Mouse (Mus musculus): ENCODE results near the gene Gnat3. TPM values are rescaled to one million over a fixed set of nuclear protein-coding genes. Genes with fewer than 3 reads are reported as not detected.

Gnat3 gene
- polyA plus RNA-seq, 1 experiment from 2014 or later: not detected

DNA sequence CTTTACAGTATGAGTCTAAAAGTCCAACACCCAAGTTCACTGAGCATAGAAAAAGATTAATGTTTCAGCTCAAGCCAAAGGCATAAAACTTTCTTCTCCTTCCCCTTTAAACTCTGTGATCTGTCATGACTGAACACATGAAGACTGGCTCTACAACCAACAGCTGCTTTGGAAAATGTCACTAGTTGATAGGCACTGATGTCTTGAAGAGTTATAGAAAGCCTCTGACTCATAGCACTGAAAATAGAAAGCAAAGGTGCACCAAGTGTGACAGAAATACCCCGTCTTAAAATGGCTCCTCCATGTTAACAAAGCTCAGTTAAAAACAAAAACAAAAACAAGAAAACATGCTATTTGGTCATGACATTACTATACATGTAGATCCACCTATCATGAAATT lies 5.9 kb upstream of the Gnat3 start:
- H3K4me1 ChIP-seq (ENCODE audit: control insufficient read depth, insufficient read depth, low read length): no peaks in the 10 kb centered on the region
- H3K9ac ChIP-seq (ENCODE audit: low read depth, low read length): no peak overlapping the region
- no peak for ATAC-seq (ENCODE audit: low read depth)
- H3K4me3 ChIP-seq (ENCODE audit: low read depth, low read length): no peak overlapping the region
- 73% methylated on average over 1 of the region's 1 CpGs for WGBS
- no peaks in the 10 kb centered on the region for H3K9me3 ChIP-seq (ENCODE audit: control insufficient read depth, low read length)
- no peak overlapping the region for H3K4me2 ChIP-seq (ENCODE audit: low read depth, low read length)
- no peak for DNase-seq (ENCODE audit: low spot score)
- no peaks in the 10 kb centered on the region for H3K27me3 ChIP-seq (replicated peaks; ENCODE audit: control insufficient read depth, insufficient read depth, low read length)
- H3K27ac ChIP-seq (replicated peaks; ENCODE audit: low read depth, low read length): no peak overlapping the region
- H3K36me3 ChIP-seq (ENCODE audit: control insufficient read depth, insufficient read depth, low read length): no peaks in the 10 kb centered on the region

DNA sequence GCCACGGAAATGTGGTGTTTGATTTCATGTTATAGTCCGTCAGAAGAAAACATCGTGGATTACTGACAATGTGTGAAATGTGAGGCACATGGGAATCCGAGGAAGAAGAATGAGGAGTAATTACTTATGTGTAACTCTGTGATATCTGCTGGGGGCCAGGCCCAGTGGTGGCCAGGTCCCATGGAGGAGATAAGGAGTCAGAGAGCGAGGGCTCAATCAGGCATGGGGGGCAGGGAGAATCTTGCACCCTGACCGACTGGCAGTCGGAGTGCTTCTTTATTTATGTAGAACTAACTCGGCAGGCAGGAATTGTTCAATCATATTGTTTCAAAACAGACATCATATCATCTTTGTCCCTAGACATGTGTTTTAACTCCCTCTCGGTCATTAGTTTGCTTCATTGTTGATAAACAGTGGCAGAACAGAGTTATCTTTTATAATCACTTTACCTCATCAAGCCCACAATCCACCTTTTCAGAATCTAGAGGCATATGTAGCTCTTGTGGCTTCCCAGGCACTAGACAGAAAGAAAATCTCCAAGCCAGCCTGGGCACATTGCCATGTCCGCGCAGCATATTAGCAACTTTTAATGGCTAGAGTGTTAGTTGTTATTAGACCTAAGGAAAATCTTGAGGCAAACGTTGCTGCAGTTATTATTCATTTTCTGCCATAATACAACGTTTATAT lies 7.5 kb downstream of the Gnat3 start:
- no peak overlapping the region for H3K4me2 ChIP-seq (ENCODE audit: low read depth, low read length)
- ATAC-seq (ENCODE audit: low read depth): no peak
- H3K27me3 ChIP-seq (replicated peaks; ENCODE audit: control insufficient read depth, insufficient read depth, low read length): no peaks in the 10 kb centered on the region
- WGBS: 73% methylated on average over 13 of the region's 13 CpGs
- no peak for DNase-seq (ENCODE audit: low spot score)
- H3K4me3 ChIP-seq (ENCODE audit: low read depth, low read length): no peak overlapping the region
- no peaks in the 10 kb centered on the region for H3K36me3 ChIP-seq (ENCODE audit: control insufficient read depth, insufficient read depth, low read length)
- H3K27ac ChIP-seq (replicated peaks; ENCODE audit: low read depth, low read length): no peak overlapping the region
- H3K4me1 ChIP-seq (ENCODE audit: control insufficient read depth, insufficient read depth, low read length): no peaks in the 10 kb centered on the region
- no peaks in the 10 kb centered on the region for H3K9me3 ChIP-seq (ENCODE audit: control insufficient read depth, low read length)
- H3K9ac ChIP-seq (ENCODE audit: low read depth, low read length): no peak overlapping the region

DNA sequence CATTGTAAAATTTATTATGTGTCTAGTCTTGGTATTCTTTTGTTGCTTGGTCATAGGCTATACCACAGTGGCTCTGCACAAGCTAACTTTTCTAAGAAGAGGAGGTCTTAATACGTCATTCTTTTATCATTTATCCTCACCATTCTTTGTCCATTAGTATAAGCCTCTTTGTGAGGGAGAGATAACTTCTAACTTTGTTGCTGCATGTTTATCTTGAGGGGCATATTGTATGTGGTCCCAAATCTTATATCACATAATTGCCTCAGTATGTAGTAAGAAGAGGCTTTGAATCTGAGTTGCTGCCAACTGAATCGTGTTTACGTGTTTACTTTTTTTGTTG lies 8.0 kb downstream of the Gnat3 start:
- Histone ChIP-seq H3K4me1 (ENCODE audit: control insufficient read depth, insufficient read depth, low read length) (no peaks in the 10 kb centered on the region), H3K27me3 (replicated peaks; ENCODE audit: control insufficient read depth, insufficient read depth, low read length) (no peaks in the 10 kb centered on the region), H3K27ac (replicated peaks; ENCODE audit: low read depth, low read length) (no peak overlapping the region), H3K9ac (ENCODE audit: low read depth, low read length) (no peak overlapping the region), H3K4me2 (ENCODE audit: low read depth, low read length) (no peak overlapping the region), H3K9me3 (ENCODE audit: control insufficient read depth, low read length) (no peaks in the 10 kb centered on the region), H3K36me3 (ENCODE audit: control insufficient read depth, insufficient read depth, low read length) (no peaks in the 10 kb centered on the region), H3K4me3 (ENCODE audit: low read depth, low read length) (no peak overlapping the region)
- WGBS: 91% methylated on average over 3 of the region's 3 CpGs
- ATAC-seq (ENCODE audit: low read depth) (no peak), DNase-seq (ENCODE audit: low spot score) (no peak)

DNA sequence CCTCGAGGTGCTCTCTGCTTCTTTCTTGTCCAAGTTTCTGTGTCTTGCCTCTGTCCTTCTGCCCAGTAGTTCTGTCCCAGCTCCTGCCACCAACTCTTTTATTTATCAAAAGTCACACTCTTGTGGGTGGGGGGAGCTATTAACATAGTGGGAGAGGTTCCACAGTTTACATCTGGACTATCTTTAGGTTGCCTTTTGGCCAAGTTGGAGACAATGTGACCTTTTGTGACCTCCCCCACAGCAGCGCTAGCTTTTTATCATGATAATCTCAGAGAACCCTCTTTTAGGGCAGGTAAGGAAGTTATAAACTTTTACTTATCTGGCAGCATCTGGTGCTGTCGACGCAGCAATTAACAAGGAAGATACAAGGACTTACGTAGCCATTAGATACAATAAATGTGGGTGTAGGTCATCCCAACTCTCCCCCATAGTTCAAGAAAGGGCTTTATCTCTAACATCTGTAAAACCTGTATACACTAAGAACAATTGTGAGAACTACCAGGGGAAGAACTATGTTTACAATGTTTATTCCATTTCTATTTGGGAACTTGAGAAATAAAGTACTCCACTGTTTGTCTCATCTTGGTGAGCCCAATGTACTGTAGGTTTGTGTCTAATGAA lies 18.3 kb downstream of the Gnat3 start:
- Histone ChIP-seq H3K36me3 (ENCODE audit: control insufficient read depth, insufficient read depth, low read length) (no peaks in the 10 kb centered on the region), H3K9me3 (ENCODE audit: control insufficient read depth, low read length) (no peaks in the 10 kb centered on the region), H3K9ac (ENCODE audit: low read depth, low read length) (no peak overlapping the region), H3K4me1 (ENCODE audit: control insufficient read depth, insufficient read depth, low read length) (no peaks in the 10 kb centered on the region), H3K4me2 (ENCODE audit: low read depth, low read length) (no peak overlapping the region), H3K27me3 (replicated peaks; ENCODE audit: control insufficient read depth, insufficient read depth, low read length) (no peaks in the 10 kb centered on the region), H3K4me3 (ENCODE audit: low read depth, low read length) (no peak overlapping the region), H3K27ac (replicated peaks; ENCODE audit: low read depth, low read length) (no peak overlapping the region)
- DNase-seq (ENCODE audit: low spot score): no peak
- WGBS: 82% methylated on average over 5 of the region's 5 CpGs
- ATAC-seq (ENCODE audit: low read depth): no peak

DNA sequence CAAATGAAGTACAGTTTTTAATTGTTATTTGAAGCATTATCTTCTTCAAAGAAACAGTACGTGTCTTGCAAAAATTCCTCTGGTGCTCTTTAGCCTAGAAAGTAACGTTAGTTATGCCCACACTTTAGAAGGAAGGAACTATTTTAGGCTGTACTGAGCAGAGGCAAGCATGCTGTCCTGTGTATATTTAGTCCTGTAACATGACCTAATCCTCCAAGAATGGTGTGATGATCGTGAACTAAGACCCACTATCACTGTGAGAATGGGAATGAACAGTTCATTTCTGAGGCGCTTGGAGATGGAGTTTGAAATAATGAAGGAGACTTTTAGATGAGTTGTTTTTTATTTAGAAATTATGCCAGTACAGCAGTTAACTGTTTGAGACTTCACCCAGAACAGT lies 20.4 kb downstream of the Gnat3 start:
- no peaks in the 10 kb centered on the region for H3K36me3 ChIP-seq (ENCODE audit: control insufficient read depth, insufficient read depth, low read length)
- no peak overlapping the region for H3K4me2 ChIP-seq (ENCODE audit: low read depth, low read length)
- 56% methylated on average over 4 of the region's 4 CpGs for WGBS
- H3K9me3 ChIP-seq (ENCODE audit: control insufficient read depth, low read length): no peaks in the 10 kb centered on the region
- no peaks in the 10 kb centered on the region for H3K27me3 ChIP-seq (replicated peaks; ENCODE audit: control insufficient read depth, insufficient read depth, low read length)
- H3K4me1 ChIP-seq (ENCODE audit: control insufficient read depth, insufficient read depth, low read length): no peaks in the 10 kb centered on the region
- DNase-seq (ENCODE audit: low spot score): peak; percentile 38
- H3K9ac ChIP-seq (ENCODE audit: low read depth, low read length): no peak overlapping the region
- no peak overlapping the region for H3K27ac ChIP-seq (replicated peaks; ENCODE audit: low read depth, low read length)
- ATAC-seq (ENCODE audit: low read depth): peak; percentile 82; the same call in 1 of the 2 replicates
- H3K4me3 ChIP-seq (ENCODE audit: low read depth, low read length): no peak overlapping the region

DNA sequence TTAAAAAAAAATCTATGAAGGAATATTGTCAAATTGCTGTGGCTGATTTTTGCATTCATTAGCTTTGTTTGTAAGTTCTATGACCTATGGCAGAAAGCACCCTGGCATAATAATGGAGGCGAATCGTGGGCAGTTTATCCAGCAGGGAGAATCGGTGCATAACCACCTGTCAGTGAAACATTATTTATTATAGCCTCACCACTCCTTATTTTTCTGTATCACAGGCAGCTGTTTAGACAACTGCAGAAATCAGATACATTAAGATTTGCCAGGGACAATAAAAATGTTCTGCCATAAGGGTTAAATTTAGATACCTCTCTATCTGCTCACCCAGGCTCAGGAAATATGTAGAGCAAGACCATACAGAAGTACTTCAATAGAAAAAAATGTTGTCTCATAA lies 22.2 kb downstream of the Gnat3 start:
- Histone ChIP-seq H3K9me3 (ENCODE audit: control insufficient read depth, low read length) (no peaks in the 10 kb centered on the region), H3K9ac (ENCODE audit: low read depth, low read length) (no peak overlapping the region), H3K36me3 (ENCODE audit: control insufficient read depth, insufficient read depth, low read length) (no peaks in the 10 kb centered on the region), H3K27ac (replicated peaks; ENCODE audit: low read depth, low read length) (no peak overlapping the region), H3K27me3 (replicated peaks; ENCODE audit: control insufficient read depth, insufficient read depth, low read length) (no peaks in the 10 kb centered on the region), H3K4me2 (ENCODE audit: low read depth, low read length) (no peak overlapping the region), H3K4me3 (ENCODE audit: low read depth, low read length) (no peak overlapping the region), H3K4me1 (ENCODE audit: control insufficient read depth, insufficient read depth, low read length) (no peaks in the 10 kb centered on the region)
- ATAC-seq (ENCODE audit: low read depth) (no peak), DNase-seq (ENCODE audit: low spot score) (peak; percentile 11)
- 76% methylated on average over 3 of the region's 3 CpGs for WGBS

DNA sequence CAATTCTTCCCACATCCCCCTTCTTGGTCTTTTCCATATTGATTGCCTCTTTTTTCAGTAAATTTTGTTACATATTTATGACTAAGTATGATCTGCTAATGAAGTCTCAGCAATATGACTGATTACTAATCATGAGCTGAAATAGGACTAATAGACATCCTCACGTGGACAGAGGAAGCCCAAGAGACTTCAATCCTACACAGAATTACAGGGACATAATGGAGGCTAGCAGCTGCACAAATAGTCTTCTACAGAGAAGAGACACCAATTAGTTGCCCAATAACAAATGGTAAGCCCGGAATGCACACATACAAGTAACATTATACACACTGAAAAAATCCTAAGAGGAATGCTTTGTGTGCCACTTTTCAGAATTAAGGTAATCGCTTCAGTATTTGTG lies 24.3 kb downstream of the Gnat3 start:
- Histone ChIP-seq H3K9me3 (ENCODE audit: control insufficient read depth, low read length) (no peaks in the 10 kb centered on the region), H3K4me1 (ENCODE audit: control insufficient read depth, insufficient read depth, low read length) (no peaks in the 10 kb centered on the region), H3K4me2 (ENCODE audit: low read depth, low read length) (no peak overlapping the region), H3K36me3 (ENCODE audit: control insufficient read depth, insufficient read depth, low read length) (no peaks in the 10 kb centered on the region), H3K27me3 (replicated peaks; ENCODE audit: control insufficient read depth, insufficient read depth, low read length) (no peaks in the 10 kb centered on the region), H3K27ac (replicated peaks; ENCODE audit: low read depth, low read length) (no peak overlapping the region), H3K4me3 (ENCODE audit: low read depth, low read length) (no peak overlapping the region), H3K9ac (ENCODE audit: low read depth, low read length) (no peak overlapping the region)
- 54% methylated on average over 3 of the region's 3 CpGs for WGBS
- ATAC-seq (ENCODE audit: low read depth) (no peak), DNase-seq (ENCODE audit: low spot score) (no peak)

DNA sequence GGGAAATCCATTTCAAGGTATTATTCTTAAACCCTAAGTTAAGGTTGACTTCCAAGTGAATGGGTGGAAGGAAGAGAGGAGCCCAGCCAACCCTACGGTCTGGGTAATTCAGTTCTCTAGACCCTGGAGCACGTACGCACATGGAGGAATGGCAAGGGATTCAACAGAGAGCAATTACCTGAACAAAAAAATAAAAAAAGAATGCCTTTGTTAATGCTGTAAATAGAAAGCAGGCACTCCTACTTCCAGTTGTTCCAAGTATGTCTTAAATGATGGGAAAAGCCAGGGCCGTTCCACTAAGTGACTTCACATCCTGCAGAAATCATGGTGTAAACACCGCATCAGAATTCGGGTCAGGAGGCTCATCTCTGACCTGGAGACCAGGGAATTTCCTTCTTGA lies 28.3 kb downstream of the Gnat3 start:
- Histone ChIP-seq H3K4me1 (ENCODE audit: control insufficient read depth, insufficient read depth, low read length) (no peaks in the 10 kb centered on the region), H3K4me2 (ENCODE audit: low read depth, low read length) (no peak overlapping the region), H3K4me3 (ENCODE audit: low read depth, low read length) (no peak overlapping the region), H3K36me3 (ENCODE audit: control insufficient read depth, insufficient read depth, low read length) (no peaks in the 10 kb centered on the region), H3K9me3 (ENCODE audit: control insufficient read depth, low read length) (no peaks in the 10 kb centered on the region), H3K9ac (ENCODE audit: low read depth, low read length) (no peak overlapping the region), H3K27ac (replicated peaks; ENCODE audit: low read depth, low read length) (no peak overlapping the region), H3K27me3 (replicated peaks; ENCODE audit: control insufficient read depth, insufficient read depth, low read length) (no peaks in the 10 kb centered on the region)
- 73% methylated on average over 6 of the region's 6 CpGs for WGBS
- ATAC-seq (ENCODE audit: low read depth) (no peak), DNase-seq (ENCODE audit: low spot score) (no peak)

DNA sequence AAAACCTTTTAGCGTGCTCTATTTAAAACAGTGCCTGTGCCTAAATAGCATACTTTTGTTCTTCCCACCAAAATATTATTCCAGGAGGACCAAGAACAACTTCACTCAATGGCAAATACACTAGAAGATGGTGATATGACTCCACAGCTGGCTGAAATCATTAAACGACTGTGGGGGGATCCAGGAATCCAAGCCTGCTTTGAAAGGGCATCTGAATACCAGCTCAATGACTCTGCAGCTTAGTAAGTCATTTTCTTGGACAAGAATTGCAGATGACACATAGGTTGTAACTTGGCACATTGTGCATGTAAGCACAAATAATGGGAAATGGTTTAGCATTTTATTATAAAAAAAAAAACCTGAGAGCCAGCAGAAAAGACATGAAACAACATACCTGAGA lies 37.2 kb downstream of the Gnat3 start:
- Histone ChIP-seq H3K27ac (replicated peaks; ENCODE audit: low read depth, low read length) (no peak overlapping the region), H3K36me3 (ENCODE audit: control insufficient read depth, insufficient read depth, low read length) (no peaks in the 10 kb centered on the region), H3K27me3 (replicated peaks; ENCODE audit: control insufficient read depth, insufficient read depth, low read length) (no peaks in the 10 kb centered on the region), H3K9me3 (ENCODE audit: control insufficient read depth, low read length) (no peaks in the 10 kb centered on the region), H3K9ac (ENCODE audit: low read depth, low read length) (no peak overlapping the region), H3K4me3 (ENCODE audit: low read depth, low read length) (no peak overlapping the region), H3K4me1 (ENCODE audit: control insufficient read depth, insufficient read depth, low read length) (no peaks in the 10 kb centered on the region), H3K4me2 (ENCODE audit: low read depth, low read length) (no peak overlapping the region)
- ATAC-seq (ENCODE audit: low read depth) (no peak), DNase-seq (ENCODE audit: low spot score) (no peak)
- 58% methylated on average over 2 of the region's 2 CpGs for WGBS

Data from embryonic facial prominence, embryonic 14.5 days (tissue).